Mouse (Mus musculus) embryo, embryonic 10.5 days (tissue): ENCODE measurements around the gene Snw1.
"Not testable (repeated sequence)": the region's sequence is repeated elsewhere in the genome, so short reads cannot be mapped to it uniquely, and the experiment has no call there.

Experiments used
- DNase-seq: peaks from one replicate; pipeline ENCODE4 v3.0.0-alpha.2; 2015; ENCODE audit warnings: low spot score

The Snw1 gene

DNA sequence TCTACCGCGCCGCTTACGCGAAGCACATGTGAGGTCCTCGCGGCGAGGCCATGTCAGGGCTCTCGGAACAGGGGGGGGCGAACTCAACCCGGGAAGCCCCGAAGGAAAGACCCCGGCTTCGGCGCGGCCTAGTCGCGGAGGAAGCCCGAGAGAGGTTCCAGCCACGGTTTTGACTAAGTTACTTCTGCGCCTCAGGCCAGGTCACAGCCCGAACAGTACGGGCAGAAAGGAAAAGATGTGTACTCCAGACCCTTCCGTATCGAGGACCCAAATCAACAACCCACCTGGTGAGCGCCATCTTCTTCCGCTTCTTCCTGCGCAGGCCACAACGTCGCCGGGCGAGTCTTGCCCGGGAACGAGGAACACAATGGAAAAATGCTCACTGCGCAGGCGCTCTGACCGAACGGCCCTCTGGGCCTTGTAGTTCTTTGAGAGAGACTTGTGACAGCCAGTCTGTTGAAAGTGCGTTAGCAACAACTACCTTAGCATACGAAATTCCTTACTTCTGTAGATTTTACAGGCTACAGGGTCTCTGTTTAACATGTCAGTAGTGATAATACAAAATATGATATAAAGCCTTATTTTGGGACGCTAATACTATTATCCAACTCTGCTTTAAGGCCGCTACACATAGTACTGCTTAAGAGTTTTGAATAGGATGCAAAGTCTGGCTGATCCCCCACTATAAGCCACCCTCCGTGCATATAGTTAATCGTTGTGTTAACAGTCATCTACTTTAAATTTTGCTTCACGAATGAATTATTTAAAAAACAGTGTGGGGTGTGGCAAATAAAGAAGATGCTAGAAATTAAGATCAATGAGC lies at the start of gene Snw1:
Snw1 (minus strand) TSS at position 311 of the 823 bp plus-strand sequence.
- DNase-seq = peak; percentile 99

DNA sequence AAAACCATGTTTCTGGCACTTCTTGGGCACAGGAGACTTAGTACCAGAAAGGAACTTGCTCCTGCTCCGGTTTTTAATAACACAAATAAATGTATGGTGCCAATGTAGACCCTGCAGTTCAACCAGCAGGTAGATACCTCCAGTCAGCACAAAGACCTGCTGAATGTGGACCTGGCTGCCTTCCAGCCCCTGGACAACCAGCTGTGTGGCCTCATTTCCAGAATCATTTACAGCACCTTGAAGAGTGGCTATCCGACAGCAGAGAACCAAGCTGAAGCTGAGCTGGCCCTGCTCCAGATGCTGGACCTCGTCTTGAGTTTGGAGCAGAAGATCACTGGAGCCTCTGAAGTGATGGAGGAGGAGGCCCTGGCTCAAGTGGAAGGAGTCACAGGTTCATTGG lies 47.5 kb upstream of the Snw1 start:
- not testable (repeated sequence) for DNase-seq

DNA sequence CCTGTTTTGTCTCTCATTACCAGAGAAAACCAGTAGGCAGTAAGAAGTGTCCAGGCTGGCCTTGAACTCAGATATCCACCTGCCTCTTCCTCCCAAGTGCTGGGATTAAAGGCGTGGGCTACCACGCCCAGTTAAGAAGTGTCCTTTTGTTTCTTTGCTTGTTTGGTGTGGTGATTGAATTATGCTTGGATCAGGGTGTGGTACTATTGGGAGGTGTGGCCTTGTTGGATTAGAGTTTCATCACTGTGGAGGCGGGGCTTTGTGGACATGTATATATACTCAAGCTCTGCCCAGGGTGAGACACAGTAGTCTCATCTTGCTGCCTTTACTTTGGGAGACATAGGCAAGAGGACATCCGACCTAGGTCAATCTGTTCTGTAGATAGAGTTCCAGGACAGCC lies 41.9 kb upstream of the Snw1 start, which contains the start of gene Gm8300:
Gm8300 (plus strand) TSS at position 301 of the 400 bp plus-strand sequence.
- not testable (repeated sequence) for DNase-seq

DNA sequence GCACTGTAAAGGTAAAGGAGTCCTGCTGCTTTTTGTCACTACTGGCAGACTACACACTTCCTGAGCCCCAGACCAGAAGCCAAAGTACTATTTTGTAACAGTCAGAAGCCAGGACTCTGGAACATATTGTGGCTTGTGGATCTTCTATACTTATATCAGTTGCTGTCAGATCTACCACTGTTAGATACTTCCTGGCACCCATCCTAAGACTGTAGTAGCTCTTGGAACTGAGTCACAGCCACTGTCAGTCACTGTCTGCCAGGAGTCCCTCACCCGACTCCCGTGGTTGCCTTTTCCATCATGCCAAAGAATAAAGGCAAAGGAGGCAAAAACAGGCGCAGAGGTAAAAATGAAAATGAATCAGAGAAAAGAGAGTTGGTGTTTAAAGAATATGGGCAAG lies 22.3 kb upstream of the Snw1 start, which contains the start of gene Gm5788:
Gm5788 (plus strand) TSS at position 301 of the 400 bp plus-strand sequence.
- not testable (repeated sequence) for DNase-seq

DNA sequence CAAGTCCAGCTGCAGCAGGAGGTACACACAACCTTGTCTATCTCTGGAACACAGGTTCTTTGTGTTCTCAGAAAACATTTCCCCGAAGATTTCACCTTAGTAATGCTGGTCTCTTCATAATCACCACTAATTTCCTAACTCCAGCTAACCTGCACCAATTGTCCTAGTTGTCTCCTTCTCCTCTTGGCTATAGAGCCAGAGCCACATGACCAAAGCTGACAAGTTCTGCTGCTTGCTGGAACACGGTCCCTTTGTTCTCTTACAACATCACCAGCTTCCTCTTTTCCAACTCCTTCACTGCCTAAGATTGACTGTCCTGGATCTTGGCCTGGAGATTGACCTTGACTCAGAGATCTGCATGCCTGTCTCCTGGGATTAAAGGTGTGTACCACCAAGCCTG lies 16.6 kb upstream of the Snw1 start:
- not testable (repeated sequence) for DNase-seq

DNA sequence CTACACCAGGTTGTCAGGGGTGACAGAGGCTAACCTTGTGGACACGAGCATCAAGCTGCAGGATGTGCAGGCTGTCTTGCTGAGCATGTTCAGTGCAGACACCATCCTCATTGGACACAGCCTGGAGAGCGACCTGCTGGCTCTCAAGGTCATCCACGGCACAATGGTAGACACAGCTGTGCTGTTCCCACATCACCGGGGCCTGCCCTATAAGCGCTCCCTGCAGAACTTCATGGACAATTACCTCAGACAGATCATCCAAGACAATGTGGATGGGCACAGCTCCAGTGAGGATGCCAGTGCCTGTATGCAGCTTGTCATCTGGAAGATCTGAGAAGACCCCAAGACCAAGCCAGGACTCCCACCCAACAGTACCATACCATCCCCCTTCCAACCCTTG lies 10.4 kb upstream of the Snw1 start:
- not testable (repeated sequence) for DNase-seq

DNA sequence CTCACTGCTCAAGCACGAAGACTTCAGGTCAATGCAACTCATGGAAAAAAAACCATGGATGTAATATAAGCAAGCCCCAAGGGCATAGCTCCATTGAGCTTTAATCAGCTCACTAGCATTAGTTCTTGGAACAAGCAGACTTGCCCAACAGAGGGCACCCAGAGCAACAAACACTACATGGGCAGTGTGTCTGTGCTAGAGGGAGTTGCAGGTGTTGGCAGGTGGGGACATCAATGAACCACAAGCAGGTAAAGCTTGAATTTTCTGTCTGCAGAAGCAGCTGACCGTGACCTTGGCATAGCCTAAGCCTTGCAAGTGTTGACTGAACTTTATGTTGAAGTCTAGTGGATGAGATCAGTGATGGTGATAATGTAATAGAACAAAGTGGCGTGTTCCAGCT lies 2.7 kb upstream of the Snw1 start:
- no peak for DNase-seq

DNA sequence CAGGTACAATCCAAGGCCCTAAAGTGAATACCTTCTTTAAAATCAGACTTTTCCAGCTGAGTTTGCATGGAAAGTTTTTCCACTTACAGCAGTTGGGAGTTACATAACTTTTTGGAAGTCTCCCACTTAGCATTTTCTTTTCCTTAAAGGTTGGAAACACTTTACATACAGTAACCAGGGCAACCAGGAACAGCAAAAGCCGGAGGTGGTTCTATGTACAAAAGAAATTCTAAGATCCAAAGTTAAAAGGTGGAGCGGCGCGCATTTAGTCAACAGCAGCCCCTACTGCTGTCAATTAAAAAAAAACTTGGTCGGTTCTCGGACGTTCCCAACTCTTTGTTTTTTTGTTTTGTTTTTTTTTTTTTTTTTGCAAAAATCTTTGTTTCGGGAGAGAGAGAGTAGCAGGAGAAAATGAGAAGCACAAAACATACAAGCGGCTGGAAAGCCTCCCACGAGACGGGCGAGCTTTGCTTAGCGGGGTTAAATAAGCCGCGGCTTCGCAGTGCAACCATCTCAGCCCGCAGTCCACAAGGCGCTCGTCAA lies 582 bp downstream of the Snw1 start:
- peak; percentile 54 for DNase-seq

DNA sequence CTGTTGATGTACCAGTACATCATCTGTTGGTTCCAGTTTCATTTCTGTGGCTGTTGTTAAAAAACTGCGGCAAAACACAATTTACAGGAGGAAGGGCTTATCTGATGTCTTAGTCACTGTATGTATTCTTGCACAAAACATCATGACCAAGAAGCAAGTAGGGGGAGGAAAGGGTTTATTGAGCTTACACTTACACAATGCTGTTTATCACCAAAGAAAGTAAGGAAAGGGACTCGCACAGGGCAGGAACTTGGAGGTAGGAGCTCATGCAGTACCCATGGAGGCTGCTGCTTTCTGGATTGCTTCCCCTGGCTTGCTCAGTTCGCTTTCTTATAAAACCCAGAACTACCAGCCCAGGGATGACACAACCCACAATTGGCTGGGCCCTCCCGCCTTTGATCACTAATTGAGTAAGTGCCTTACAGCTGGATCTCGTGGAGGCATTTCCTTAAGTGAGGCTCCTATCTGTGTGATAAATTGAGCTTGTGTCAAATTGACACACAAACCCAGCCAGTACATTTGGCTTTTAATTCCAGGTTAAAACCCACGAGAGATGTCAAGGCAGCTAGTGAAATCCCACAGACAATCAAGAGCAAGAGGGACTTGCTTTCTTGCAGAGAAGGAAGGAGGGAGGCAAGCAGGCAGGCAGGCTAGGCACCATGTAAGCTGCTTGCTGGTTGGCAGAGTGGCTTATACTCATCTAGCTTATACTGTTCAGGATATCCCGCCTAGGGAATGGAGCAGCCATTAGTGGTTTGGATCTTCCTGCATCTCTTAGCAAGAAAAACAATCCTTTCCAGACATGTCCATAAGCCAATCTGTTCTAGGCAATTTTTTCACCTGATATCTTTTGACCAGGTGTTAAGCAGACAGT lies 1.6 kb downstream of the Snw1 start:
- DNase-seq = peak; percentile 17

DNA sequence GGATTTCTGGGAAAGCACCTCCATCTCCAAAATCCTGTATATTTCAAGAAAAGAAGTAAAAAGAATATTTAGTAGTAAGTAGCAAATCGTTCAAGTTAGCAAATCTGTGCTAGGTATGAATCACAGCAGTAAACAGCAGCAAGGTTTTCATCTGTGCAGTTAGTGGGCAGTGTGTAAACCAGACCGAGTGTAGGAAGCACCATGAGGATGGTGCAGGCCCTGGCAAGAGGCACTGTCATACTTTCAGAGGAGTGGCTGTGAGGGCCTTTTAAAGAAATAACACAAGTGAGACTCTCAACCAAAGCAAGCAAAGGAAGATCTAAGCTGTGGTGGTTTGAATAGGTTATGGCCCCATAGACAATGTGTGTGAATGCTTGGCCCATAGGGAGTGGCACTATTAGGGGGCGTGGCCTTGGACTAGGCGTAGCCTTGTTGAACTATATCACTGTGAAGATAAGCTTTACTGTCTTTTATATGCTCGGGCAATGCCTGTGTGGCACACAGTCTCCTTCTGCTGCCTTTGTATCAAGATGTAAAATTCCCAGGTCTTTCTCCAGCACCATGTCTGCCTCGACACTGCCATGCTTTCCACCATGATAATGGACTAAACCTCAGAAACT lies 7.3 kb downstream of the Snw1 start:
- DNase-seq = no peak

DNA sequence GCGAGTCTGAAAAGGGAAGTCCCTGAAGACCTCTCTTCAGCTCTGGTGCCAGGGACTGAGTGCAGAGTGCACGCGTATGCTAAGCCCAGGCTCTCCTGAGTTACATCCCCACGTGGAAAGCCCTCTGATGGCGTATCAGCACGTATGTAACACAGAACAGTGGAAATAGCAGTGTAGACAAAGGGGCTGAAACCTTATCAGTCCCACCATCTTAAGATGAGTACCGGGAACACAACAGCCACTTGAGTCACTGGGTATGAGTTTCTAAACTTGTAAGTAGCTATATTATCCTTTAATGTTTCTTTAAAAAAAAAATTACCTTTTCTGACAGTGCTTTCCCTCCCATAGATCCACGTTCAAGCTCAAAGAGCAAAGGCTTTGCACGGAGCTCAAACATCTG lies 22.6 kb downstream of the Snw1 start:
- no peak for DNase-seq

DNA sequence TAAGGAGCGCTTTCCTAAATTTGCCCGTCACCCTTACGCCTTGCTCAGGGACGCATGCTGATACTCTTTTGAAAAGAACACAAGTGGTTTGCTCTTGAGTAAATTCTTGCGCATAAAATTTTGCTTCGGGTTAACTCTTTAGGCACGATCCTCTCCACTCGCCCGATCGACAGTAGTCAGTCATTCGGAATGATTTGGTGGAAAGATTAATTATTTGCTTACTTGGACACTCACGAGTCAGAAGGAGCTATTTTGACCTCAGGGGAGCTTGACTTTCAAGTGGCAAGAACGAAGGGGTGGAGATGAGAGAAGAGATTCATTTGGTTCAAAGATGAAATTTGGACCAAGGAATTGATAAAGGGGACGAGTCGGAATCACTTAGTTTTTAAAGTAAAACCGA lies 27.9 kb downstream of the Snw1 start:
- peak; percentile 41 for DNase-seq

DNA sequence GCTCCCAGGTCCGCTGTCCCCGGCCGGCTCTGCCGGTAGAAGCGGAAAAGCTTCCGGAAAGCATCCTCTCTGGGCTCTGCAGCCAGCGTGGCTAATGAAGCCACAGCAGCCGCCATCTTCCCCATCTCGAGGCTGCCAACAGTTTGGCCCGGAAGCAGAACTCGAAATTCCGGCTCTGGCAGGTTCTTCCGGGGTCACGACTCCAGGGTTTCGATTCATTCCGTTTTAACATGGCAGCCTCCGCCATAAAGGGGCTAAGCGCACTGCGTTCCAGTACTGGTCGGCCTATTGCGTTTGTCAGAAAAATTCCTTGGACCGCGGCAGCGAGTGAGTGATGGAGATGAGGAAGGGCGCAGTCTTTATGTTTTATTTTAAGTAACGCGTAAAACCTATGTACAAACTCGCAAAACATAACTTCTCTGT lies 28.4 kb downstream of the Snw1 start, which contains the start of the genes Slirp and Alkbh1:
Slirp (plus strand) TSS at position 197 of the 423 bp plus-strand sequence.
Alkbh1 (minus strand) TSS at position 318 of the 423 bp plus-strand sequence.
- DNase-seq = peak; percentile 98

DNA sequence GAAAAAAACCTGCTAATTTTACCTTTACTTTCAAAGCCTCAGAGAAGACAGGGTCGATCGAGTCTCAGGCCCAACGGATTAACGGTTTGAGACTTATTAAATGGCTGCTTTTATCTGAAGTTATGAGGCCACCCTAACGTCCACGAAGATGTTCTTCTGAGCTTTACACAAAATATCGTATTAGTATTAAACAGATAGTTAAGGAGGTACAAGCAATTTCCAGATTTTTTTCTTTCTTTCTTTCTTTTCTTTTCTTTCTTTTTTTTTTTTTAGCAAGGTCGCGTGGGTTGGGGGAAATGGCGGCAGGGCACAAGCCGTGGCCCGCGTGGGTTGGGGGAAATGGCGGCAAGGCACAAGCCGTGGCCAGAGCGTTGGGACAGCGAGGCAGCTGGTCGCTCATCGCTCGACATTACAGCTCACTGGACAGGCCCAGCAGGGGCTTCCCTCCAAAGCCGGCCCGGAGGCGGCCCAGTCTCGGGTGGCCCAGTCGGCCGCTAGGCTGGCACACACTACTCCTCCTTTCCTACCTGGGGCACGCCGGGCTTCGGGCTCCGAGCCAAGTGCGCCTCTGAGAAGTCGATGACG lies 28.9 kb downstream of the Snw1 start:
- peak; percentile 63 for DNase-seq

DNA sequence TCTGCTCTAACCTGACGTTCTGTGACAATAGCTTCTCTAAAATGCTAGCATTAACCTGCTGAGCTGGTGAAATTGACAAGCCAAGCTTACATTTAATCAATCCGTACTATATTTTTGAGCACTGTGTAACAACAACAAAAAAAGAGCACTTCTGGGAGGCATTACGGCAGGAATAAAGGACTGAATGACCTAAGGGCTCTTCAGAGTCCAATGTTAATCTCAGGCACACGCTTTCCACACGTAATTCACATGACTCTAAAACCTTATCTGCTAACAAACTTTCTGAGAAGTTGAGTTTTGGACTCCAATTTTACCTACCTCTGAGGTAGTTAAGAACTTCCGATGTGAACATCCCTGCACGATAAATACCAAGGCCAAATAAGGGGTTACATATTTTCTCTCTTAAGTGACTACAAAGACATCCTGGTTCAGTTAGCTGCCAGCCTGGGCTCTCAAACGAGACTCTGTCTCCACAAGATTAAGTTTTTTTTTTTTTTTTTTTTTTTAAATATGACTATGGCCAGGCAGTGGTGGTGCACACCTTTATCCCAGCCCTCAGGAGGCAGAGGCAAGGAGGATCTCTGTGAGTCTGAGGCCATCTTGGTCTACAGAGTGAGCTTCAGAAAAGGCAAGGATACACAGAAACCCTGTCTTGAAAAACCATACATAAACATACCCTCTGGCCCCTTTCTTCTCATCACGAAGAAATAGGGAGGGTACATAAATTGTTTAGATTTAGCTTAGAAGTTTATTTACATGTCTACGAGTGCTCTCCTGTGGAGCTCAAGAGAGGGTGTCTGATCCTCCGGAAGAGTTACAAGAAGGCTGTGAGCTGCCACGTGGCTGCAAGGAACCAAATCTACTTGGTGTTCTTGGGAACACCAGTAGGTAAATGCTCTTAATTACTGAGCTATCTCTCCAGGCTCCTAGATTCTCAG lies 29.6 kb downstream of the Snw1 start:
- peak; percentile 69 for DNase-seq

DNA sequence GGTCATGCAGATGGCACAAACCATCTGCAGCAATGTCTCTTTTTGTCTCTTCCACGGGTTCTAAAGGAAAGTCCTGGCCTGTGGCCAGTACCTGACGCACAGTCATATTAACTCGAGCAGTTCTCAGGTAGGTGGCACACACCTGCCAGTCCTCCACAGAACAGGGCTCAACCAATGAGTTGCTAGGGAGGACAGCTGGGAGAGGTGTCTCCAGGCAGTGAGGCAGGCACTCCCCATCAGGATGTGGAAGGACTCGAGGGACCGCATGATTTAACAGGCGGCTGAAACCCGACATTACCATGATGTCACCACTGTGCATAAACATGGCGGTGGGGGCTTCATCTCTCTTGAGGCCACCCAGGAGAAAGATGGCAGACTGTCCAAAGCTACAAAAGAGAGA lies 43.2 kb downstream of the Snw1 start:
- DNase-seq = no peak

DNA sequence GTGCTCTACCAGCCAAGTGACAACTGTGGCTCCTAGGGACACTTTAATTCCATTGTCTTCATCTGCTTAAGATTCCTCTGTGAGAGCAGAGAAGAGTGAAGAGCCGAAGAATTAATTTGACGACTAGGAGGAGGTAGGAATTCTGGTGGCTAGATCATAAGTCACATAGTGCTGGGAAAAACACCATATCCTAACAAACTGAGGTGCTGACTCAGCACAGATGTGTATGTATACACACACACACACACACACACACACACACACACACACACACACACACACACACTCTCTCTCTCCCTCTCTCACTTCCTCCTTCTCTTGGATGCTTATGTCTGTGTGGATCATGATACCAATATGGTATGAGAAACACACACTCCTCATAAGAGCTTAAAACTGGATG lies 43.8 kb downstream of the Snw1 start:
- no peak for DNase-seq

DNA sequence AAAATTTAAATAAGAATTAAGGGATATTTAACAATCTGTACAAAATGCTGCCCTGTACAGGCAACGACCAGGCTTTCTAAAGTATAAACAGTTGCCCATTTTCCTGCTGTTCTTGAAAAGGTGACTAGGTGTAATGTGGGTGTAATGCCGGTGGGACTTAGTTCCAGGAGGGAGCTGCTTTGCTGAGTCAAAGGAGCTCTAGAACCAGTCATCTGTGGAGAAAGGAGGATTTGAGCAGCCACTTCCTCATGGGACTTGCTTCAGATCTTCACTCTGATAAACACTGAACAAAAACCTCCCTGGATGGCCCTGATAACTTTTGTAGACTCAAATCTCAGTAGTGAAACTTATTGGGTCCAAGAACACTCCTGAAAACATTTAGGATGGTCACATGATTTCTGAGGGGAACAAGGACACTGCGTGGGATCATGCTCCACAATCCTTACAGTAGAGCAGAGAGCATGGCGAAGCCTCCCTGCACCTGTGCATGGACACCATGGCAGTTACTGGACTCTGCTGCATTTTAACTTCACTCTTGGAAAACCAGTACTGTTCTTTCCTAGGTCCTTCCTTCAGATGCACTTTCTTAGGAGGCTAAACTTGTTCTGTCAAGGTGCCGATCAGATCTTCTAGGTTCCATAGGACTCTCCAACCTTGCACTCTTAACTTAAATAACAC lies 45.6 kb downstream of the Snw1 start:
- no peak for DNase-seq

DNA sequence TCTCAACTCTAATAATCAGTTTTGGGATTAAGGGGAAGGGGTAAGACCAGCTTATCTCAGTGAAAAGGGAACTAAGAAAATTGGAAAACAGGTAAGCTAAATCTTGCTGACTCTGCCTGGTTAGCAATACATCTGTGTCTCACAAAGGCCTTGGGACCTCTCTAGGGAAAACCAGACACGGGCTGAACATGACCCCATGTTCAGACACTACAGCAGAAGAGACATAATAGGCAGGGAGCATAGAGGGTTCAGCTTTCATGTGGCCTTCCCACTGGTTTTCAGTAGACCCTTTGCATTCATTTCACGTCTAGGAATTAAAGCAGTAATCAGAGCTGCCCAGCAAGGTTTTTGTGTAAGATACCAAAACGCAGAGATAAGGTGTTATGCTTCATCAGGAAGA lies 47.6 kb downstream of the Snw1 start:
- DNase-seq = no peak

DNA sequence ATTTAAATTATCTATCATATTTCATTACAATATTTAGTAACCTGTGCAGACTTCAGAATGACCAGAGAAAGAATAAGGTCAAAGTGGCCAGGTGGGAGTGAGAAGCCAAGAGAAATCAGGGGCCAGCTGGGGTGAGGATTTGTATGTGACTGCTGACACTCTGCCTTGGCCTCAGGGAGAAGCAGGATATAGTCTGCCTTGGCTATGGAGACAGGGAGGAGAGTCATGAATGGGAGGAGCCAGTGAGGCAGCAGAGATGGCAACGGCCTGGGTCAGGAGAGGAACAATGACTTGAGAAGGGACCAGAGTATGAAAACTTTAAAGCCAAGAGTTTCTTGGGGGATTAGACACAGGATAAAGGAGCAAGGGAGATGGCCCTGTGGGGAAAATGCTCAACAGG lies 48.4 kb downstream of the Snw1 start:
- DNase-seq = no peak
